Mouse (Mus musculus): ENCODE data around the gene Ppp6r2.

The Ppp6r2 gene

DNA sequence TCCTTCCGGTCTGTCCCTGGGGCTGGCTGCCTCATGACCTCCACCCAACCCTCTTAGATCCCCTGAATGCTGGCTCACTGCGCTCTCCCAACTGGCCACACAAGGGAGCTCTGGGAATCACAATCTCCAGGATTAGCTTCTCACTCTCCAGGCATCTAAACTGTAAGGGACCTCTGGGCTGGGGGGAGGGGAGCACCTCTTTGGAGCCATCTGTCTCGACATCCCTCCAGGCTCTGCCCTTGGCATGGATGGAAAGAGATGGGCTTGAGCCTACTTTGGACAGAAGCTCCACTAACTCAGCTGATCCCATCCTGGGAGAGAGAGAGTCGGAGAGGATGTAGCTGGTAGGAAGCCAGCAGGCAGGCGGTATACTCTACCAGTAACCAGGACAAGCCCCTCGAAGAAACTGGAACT lies 29.0 kb upstream of the Ppp6r2 start:
- no peak for DNase-seq (ENCODE audit: low spot score)

DNA sequence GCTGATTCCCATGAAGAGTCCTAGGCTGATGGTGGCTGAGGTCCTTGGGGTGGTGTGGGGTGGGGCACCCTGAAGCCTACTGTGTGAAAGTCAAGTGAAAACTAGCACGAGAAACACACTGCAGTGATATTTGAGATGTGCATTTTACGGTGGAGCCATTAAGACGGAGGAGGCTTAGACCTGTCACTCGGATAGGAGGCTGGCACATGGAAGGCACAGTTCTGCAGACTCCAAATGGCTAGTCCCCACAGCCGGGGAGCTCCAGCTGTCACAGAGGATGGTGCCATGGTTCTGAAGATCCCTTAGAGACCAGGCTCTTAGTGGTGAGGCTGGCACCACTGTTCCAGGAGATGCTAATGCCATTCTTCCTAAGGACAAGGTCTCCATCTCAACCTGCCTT lies 28.5 kb upstream of the Ppp6r2 start:
- no peak for DNase-seq (ENCODE audit: low spot score)

DNA sequence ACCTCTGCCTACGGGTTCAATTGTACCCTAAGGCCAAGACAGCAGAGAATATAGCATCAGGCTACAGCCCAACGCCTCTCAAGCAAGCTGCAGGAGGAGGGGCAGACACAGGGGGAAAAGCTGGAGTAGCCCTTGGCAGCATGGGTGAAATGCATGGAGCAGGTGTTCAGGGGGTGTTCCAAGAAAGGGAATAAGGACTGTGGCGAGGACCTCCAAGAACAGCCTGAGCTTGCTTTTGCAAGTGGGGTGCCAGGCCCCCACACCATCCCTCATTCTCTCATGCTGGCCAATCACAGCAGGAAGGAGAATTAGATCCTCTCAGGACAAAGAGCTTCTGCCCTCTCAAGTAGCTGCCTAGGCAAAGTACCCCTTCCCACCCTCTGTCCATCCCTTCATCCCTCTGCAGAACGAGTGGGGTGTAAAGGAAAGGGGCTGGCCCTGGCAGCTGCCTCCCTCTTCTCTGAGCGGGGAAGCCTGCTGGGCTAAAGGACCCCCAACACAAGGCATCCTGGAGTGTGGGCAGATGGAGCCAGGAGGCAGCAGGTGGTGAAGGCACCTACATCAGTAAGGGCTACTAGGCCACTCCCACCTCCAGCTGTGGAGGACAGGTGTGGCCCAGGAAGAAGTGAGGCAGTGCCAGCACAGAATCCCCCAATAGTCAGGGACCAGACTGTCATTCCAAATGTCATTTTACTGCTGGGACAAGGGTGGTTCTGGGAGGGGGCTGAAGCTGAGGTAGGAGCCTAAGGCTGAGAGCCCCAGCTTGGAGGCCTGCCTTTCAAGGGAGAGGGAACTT lies 27.0 kb upstream of the Ppp6r2 start:
- DNase-seq (ENCODE audit: low spot score) = no peak

DNA sequence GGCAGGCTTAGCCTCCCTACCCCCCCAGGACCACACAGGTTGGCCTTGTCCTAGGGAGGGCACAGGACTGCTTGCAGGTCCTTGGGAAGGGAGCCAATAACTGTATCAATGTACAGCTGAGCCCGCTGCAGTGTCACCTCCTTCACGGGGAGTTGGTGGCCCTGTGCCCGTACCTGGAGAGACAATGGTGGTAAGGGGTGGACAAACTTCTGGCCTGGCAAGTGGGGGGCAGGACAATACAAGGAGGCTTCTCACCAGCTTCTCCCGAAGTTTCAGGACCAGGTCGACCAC lies 26.5 kb upstream of the Ppp6r2 start:
- no peak for DNase-seq (ENCODE audit: low spot score)

DNA sequence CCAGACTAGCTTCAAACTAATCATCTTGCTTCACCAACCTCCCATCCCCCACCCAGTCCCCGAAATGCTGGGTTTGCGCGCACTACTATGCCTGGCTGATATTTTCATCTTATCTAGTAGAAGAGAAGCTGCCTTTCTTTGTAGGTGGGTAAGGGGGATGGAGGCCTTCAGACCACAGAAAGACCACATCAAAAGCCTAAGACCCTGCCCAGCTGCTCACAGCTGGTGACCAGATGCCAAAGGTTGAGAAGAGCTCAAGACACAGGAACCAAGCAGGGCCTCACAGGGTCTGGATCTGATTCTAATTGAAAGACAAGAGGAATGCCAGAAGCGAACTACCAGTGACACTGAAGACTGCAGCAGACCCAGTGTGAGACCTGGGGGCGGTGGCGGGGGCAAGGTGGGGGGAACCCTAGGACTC lies 16.1 kb upstream of the Ppp6r2 start:
- no peak for DNase-seq (ENCODE audit: low spot score)

DNA sequence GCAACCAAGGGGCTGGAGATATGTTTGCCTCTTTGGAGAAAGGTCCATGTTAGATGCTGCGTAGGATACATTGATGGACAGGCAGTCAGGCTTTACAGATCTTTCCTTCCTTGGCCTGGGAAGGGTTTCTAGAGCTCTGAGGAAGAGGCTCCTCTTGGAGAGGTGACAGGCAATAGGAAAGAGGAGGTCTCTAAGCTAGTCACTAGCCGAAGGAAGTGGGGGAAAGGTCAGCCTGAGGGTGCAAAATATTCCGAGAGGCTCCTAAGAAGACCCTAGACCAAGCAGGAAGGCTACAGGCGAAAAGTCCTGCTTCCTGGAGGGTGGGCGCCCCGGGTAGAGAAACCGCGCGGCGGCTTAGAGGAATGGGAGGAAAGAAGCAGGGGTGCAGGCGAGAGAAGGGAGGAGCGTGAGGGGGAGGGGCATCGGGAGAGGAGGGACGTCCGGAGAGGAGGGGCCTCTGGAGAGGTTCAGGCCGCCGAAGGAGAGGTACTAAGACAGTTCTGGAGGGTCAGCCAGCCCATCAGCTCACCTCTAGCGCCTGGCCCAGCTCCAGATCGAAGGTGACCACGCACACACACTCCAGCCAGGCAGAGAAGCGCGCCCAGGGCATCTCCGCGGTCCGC lies 15.6 kb upstream of the Ppp6r2 start:
- peak; percentile 77 for DNase-seq (ENCODE audit: low spot score)

DNA sequence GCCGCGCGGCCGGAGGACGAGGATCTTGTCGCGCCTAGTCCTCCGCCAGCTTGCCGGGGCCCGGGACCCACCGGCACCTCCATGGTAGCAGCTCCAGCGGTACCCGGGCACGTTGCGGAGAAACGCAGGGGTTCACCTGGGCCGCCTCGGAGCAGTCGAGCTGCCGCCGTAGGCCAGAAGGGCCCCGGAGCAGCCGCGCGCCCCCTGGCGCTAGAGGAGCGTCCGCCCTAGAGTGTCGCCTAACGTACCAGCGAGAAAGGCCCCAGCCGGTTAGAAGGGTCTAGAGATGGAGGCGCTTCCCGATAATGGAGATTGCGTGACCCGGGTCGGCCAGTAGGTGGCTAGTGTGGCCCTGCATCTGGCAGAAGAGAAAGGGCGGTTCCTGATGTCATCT lies 15.0 kb upstream of the Ppp6r2 start, which contains the start of gene Dennd6b:
Gene Dennd6b, minus strand, starts transcription at position 184 of the 394 bp plus-strand sequence.
- DNase-seq (ENCODE audit: low spot score) = peak; percentile 82

DNA sequence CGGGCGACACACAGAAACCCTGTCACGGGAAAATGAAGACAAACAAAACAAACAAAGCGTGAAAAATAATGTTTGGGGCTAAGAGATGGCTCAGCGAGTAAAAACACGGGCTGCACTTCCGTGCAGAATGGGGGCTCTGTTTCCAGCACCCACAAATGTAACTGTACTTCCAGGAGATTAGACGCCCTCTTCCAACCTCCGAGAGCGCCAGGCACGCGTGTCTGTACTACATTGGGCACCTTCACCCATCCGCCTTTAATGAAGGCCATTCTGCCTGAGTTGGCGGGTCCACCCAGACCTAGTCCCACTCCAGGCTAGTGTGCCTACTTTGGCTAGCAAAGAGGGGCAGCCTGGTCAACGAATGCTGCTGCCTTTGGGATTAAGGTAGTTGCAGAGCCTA lies 14.3 kb upstream of the Ppp6r2 start:
- DNase-seq (ENCODE audit: low spot score) = no peak

DNA sequence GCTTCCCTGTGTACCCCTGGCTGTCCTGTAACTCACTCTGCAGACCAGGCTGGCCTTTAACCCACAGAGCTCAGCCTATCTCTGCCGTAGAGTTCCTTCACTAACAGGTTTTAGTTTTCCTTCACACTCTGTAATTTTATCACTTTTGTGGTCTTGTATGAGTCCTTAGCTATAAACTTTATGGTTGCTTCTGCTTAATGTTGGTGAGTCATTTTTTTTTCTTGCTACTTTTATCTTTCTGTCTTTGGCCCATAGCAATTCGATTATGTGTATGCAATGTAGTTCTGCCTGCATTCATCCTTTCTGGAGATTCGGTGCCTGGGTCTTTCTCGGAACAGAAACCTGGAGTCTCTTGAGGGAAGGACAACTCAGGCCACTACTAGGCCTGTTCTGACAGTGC lies 3.9 kb upstream of the Ppp6r2 start:
- DNase-seq (ENCODE audit: low spot score) = no peak

DNA sequence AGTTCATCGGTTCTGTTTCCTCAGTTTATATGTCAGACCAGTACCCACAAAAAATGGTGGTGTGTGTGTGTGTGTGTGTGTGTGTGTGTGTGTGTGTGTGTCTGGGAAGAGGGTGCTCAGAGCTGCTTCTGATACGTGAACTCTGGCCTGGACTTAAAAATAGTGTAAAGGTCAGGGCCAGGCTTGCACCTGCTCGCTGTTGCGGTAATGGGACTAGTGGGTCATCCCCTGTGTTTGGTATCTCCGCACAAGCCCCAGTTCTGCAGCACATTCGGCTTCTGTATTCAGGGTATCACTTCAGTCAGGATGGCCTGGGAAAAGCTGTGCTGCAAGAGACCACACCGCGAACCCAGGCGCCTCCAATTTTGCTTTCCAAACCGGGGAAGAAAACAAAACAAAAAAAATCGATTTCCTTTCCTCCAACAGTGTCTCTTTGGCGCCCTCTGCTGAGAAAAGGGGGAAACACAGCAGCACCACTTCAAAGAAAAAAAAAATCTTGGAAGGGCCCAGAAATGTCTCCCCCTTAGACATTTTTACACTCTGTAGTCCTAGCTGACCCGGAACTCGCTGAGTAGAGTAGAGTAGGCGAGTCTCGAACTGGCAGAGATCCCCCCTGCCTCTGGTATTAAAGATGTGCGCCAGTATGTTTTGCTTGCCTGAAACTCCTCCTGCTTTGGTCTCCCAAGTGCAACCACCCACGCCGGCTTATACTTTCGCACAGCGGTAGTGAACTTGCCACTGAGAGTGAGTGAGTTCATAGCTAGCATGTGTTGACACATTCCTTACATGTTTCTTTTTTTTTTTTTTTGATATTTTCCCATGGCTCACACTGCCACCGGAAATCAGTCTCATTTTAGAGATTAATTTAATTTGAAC lies 1.2 kb upstream of the Ppp6r2 start:
- DNase-seq (ENCODE audit: low spot score) = peak; percentile 80

DNA sequence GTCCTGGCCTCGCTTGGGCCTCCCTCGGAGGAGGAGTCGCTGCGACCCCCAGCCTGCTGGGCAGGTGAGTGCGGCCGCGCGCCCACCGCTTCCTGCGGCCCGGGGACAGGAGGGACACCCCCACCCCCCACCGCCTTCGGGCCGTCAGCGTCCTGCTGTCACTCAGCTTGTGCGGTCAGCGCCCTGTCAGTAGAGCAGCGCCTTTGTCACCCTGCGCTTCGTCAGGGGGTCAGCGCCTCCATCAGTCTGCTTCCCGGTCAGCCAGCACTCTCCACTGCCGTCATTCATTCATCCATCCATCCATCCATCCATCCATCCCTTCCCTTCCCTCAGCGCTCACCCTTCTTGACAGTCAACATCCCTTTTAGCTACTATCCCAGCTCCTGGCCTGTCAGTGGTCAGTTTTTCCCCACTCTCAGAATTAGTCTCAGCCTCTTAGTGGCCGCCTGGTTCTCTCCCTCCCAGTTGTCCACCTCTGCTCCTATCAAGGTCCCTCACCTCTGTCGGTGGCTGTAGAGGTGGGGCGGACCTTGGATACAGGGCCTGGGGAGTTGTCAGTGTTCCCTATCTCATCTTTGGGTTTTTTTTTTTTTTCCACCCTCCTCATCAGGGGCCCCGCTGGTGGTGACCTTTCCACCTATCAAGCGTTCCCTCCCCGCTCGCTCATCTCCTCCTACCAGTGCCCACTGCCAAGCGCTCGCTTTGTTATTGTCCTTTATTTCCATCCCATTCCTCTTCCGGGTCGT lies 536 bp downstream of the Ppp6r2 start:
- peak; percentile 15 for DNase-seq (ENCODE audit: low spot score)

DNA sequence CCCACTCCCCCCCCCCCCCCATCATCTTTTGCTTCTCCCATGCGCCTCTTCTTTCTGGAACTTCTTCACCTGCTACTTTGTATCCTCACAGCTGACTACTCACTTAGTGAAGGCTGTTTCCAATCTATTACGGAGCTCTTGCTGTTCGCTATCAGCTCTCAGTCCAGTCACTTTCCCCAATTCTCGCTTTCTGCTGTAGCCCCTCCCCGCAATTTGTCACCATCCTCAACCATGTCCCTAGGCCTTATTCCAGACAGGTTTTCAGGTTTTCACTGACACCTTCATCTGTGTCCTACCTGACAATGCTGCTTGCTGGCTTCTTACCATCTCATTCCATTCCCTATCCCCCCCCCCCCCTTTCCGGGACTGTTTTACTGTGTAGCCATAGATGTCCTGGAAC lies 1.1 kb downstream of the Ppp6r2 start:
- DNase-seq (ENCODE audit: low spot score) = no peak

DNA sequence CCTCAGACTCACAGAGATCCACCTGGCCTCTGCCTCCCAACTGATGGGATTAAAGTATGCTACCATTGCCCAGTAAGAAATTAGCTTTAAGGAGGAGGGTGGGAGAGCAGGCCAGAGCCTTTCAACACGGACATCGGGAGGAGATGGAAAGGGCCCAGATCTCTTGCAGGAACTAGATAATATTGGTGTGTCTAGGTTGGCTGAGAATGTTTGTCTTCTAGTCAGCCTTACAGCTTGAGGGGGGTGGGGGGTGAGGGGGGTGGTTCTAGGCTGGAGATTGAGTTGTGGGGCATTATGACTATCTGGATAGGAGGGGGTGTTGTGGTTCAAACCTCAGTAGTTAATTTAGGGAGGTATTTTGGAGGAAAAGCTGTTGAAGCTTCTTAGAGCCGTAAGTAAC lies 2.2 kb downstream of the Ppp6r2 start:
- DNase-seq (ENCODE audit: low spot score) = no peak

DNA sequence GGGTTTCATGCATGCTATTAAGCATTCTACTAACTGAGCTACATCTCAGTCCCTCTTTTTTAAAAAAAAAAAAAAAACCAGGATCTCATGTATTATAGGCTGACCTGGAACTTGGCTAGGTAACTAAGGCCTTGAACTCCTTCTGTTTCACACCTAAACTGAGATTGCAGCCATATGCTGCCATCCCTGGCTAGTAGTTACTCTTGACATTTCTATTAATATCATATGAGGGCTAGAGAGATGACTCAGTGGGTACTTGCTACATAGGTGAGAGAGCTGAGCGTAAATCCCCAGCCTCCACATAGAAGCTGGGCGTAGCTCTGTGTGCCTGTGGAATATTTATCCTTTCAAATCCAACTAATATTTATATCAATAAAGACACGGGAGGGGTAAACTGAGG lies 3.6 kb downstream of the Ppp6r2 start:
- DNase-seq (ENCODE audit: low spot score) = no peak

DNA sequence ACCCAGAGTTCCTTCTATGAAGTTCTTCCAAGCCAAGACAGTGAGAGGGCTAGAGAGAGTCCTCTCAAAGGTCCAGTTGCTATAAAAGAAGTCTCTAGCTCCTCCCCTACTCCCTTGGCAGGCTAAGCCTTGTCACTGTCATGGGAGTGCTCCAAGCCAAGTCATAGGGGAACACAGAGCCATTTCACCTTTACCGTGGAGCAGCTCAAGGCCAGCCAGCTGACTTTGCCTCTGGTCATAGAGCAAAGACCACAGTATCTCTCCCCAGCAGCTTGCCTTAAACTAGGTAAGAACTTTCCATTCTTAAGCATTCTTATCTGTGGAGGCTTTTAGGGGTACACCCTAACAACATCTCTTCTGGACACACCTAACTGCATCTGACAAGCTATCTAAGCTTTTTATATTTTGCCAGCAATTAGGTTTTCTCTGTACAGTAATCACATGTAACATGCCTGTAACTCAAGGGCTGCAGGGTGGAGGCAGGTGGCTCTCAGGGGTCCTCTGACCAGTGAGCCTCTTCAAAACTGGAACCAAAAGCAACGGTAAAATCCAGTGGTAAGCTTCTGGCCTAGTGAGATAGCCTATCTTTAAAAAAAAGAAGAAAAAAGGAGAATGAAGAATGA lies 4.4 kb downstream of the Ppp6r2 start:
- no peak for DNase-seq (ENCODE audit: low spot score)

DNA sequence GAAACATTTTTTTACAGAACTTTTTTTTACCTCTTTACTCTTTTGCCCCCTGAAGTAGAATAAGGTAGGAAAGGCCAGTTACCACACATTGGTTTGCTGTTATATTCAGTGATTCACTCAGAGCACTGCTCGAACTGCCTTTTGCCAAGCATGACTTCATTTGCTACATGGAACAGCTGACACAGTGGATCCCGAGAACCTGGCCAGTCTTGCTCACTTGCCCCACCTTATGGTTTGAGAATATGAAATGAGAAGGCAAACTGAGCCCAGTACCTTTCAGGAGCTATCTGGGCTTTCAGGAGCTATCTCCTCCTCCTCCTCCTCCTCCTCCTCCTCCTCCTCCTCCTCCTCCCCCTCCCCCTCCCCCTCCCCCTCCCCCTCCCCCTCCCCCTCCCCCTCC lies 22.2 kb downstream of the Ppp6r2 start:
- no peak for DNase-seq (ENCODE audit: low spot score)

DNA sequence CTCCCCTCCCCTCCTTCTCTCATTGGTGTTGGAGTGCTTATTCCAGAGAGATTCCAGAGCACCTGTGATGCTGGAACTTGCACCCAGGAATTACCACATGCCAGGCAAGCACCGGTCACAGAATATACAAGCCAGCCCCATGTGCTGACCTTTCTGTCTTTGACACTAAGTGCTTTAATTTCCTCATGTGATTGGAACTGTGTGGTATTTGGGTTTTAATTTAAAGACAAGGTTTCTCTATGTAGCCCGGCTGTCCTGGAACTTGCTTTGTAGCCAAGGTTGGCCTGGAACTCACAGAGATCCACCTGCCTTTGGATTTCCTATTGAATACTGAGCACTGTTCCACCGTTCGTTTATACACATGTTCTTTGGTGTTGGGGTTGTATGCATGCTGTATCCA lies 22.7 kb downstream of the Ppp6r2 start:
- no peak for DNase-seq (ENCODE audit: low spot score)

DNA sequence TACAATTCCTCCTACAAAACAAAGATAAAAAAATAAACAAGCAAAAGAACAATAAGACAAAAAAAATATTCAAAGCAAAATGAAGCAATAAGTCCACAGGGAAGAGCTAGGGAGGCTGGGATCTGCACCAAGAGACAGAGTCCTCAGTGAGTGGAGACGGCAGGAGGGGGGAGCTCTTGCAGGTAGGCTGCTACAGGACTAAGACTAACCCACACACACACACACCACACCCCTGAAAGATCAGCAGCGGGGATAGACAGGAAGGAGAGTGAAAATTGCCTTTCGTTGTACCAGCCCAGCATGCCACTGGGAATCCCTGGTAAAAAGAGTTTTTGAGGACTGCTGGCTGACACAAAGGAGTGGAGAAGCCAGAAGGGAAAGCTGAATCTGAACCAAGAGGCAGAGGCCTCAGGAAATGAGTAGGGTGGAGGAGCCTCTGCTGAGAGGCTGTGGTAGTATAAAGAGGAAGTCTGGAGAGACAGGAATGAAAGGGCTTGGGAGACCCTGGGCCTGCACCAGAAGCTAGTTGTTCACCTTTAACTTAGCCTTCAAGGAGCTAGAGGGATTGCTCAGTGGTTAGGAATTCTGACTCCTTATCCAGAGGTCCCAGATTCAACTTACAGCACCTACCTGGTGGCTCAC lies 28.5 kb downstream of the Ppp6r2 start:
- no peak for DNase-seq (ENCODE audit: low spot score)

DNA sequence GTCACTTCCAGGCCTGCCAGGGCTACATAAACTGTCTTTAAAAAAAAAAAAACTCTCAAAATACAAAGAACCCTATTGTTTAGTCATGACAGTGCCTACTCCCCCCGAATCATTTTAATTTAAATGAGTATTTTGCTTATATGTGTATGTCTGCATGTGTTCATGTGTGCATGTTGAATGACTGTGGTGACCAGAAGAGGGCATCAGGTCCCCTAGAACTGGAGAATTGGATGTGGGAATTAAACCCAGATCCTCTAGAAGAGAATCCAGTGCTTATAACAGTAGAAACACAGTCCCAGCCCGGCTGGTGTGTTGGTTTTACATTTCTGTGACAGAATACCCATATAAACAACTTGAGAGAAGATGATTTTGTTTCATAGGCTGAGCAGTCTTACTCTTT lies 29.7 kb downstream of the Ppp6r2 start:
- no peak for DNase-seq (ENCODE audit: low spot score)

DNA sequence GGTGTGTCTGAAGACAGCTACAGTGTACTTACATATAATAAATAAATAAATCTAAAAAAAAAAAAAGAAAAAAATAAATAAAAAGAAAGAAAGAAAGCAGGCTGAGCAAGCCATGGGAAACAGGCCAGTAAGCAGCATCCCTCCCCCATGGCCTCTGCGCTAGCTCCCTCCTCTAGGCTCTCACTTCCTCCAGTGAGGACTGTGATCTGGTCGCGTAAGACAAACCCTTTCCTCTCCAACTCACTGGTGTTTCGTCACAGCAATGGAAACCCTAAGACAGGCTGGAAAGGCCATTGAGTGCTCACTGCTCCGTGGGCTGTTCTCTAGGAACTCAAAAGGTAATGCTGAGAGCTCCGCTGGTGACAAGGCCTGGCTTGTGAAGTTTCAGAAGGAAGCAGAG lies 37.7 kb downstream of the Ppp6r2 start:
- no peak for DNase-seq (ENCODE audit: low spot score)

DNA sequence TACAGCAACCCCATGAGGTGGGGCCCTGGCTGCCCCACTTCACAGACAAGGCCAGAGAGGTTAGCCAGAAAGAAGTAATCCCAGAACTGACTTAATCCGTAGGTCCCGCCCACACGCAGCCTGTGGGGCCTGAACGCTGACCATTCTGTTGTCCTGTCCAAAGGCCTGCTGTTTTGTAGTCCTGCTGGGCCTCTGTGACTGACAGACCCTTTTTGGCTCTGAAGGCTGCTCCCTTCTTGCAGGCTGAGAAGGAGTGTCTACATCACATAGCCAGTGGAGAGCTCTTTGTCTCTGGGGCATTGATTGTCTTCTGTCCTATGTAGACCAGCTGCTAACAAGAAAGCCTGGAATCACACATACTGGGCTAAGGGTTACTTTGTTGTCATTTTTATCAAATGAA lies 44.0 kb downstream of the Ppp6r2 start:
- DNase-seq (ENCODE audit: low spot score) = no peak

All from ovary, postnatal 10 days (tissue).